Comparison of ENCODE assay signal across 15 mouse cellular contexts in the genomic region with DNA sequence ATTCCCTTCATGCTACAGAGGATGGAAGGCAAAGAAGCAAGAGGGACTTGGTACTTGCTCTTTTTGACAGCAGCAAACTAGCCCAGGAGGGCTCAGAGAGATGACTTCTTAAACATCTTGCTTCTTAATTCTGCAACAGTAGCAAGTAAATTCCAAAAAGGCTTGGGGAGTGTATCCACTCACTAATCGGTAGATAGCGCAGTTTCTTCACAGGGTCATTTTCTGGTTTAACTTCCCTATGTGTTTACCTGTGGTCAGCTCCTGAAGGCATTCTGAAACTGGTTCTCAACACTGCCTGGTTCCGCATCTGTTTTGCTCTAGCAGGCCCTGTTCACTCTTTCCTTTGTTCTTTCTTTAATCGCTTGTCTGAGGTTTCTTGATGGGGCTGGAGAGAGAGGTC.
"Had no signal": no experiment of that assay in that cellular context is flagged by ENCODE, and none has a peak within 500 bp of the region (broad histone marks: within the 10 kb centered on the region; RNA-seq: fewer than 3 reads in every experiment).

No protein-coding gene starts in this region.

- DNase-seq: retina, postnatal 1 day; right cerebral cortex, adult 18-20 months; right cerebral cortex, postnatal 14 days; right cerebral cortex, postnatal 25 days; right cerebral cortex, postnatal 4 days; spleen, adult 18-20 months; thymus, adult 18-20 months; thymus, adult 2 months; thymus, postnatal 14 days; thymus, postnatal 25 days; thymus, postnatal 36 days; thymus, postnatal 4 days had no signal

- H3K4me3 ChIP-seq: neural tube, embryonic 15.5 days; stomach, embryonic 15.5 days had no signal

- H3K9me3 ChIP-seq: neural tube, embryonic 15.5 days; stomach, embryonic 15.5 days had no signal

- H3K27me3 ChIP-seq: neural tube, embryonic 15.5 days; stomach, embryonic 15.5 days had no signal

- H3K27ac ChIP-seq: neural tube, embryonic 15.5 days; stomach, embryonic 15.5 days; stomach, postnatal 0 days had no signal

- H3K36me3 ChIP-seq: neural tube, embryonic 15.5 days; stomach, embryonic 15.5 days had no signal

- H3K4me1 ChIP-seq: neural tube, embryonic 15.5 days; stomach, embryonic 15.5 days had no signal

- H3K4me2 ChIP-seq: neural tube, embryonic 15.5 days; stomach, embryonic 15.5 days had no signal

- H3K9ac ChIP-seq: neural tube, embryonic 15.5 days; stomach, embryonic 15.5 days had no signal
